Mouse (Mus musculus): ENCODE data around the gene Cdk14. TPM values are rescaled to one million over a fixed set of nuclear protein-coding genes. Genes with fewer than 3 reads are reported as not detected.

Cdk14 gene
- polyA plus RNA-seq, 1 experiment = 11.2 TPM

DNA sequence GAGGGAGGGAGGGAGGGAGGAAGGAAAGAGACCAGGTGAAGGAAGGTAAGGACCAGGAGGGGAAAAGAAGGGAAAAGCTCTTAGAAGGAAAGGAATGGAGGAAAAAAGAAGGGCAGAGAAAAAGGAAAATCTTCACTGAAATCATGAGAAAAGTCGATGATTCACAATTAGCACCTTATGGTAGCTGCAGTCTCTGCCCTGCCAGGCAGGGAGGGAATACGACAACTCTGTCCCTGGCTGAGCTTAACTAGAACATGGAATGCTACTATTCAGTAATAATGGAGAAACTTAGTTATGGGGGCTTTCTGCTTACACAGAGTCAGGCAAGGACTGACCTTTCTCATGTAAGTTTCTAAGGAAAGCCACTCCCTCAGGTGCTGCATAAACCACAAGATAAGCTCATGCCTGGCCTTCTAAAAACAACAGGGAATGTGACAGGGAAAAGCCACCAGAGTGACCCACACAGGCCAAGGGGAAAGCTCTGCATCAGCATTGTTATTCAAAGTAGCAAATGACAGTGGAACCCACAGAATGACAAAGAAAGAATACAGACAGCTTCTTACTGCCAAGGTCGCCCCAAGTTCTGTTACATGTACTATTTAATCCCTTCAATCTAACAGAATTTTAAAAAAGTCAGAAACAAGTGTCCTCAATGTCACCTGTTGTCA is 323.7 kb downstream of the Cdk14 start:
- Histone ChIP-seq H3K4me3 (no peak overlapping the region), H3K27me3 (ENCODE audit: control insufficient read depth, insufficient read depth, insufficient read length) (no peaks in the 10 kb centered on the region), H3ac (ENCODE audit: control insufficient read depth, insufficient read length) (no peak overlapping the region), H3K36me3 (ENCODE audit: control insufficient read depth, insufficient read depth) (no peaks in the 10 kb centered on the region), H3K4me2 (ENCODE audit: low read depth) (no peak overlapping the region), H3K79me2 (ENCODE audit: control insufficient read depth, insufficient read depth) (no peaks in the 10 kb centered on the region)
- TF ChIP-seq TCF3 (IDR thresholded peaks at IDR 0.05; ENCODE audit: insufficient read length, low read depth) = no peak
- no peak for TF ChIP-seq E2F4 (IDR thresholded peaks at IDR 0.05; ENCODE audit: insufficient read depth)
- no peak for TF ChIP-seq TCF12 (IDR thresholded peaks at IDR 0.05; ENCODE audit: insufficient read depth, poor library complexity, severe bottlenecking)
- no peak for TF ChIP-seq MYOD1 (IDR thresholded peaks at IDR 0.05; ENCODE audit: control insufficient read depth in 1 of 3, insufficient read length in 2 of 3, low read depth in 2 of 3)
- TF ChIP-seq REST (IDR thresholded peaks at IDR 0.05; ENCODE audit: insufficient read depth, insufficient read length) = no peak
- TF ChIP-seq CEBPB (IDR thresholded peaks at IDR 0.05; ENCODE audit: insufficient read depth, poor library complexity, severe bottlenecking) = no peak
- no peak for TF ChIP-seq POLR2A (IDR thresholded peaks at IDR 0.05; ENCODE audit: insufficient read length, low read depth)
- no peak for TF ChIP-seq USF1 (IDR thresholded peaks at IDR 0.05; ENCODE audit: low read depth)
- no peak for TF ChIP-seq SRF (IDR thresholded peaks at IDR 0.05; ENCODE audit: control insufficient read depth, insufficient read length, low read depth)
- no peak for TF ChIP-seq MAX (IDR thresholded peaks at IDR 0.05; ENCODE audit: low read depth)
- TF ChIP-seq MYOG (IDR thresholded peaks at IDR 0.05; ENCODE audit: control insufficient read depth in 1 of 3, insufficient read depth in 1 of 3, insufficient read length in 2 of 3, low read depth in 2 of 3) = no peak
- TF ChIP-seq POLR2AphosphoS2 (IDR thresholded peaks at IDR 0.05; ENCODE audit: insufficient read length, low read depth) = no peak

DNA sequence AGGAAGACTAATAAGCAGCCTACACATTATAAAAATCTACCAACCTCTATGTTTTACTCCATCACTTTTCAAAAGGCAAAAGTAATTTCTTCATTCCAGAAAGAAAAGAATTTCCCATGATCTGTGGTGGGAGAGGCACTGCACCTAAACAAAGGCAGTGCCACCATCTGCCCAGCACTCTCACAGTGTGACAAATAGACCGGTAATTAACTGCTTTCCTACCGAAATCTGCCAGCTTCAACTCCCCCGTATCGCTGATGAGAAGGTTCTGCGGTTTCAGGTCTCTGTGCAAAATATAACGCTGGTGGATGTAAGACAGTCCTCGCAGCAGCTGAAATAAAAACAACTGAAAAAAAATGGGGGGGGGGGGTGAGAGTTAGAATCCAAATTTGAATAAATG is 327.4 kb downstream of the Cdk14 start:
- H3K4me2 ChIP-seq (ENCODE audit: low read depth) = no peak overlapping the region
- H3K4me3 ChIP-seq = no peak overlapping the region
- TF ChIP-seq MAX (IDR thresholded peaks at IDR 0.05; ENCODE audit: low read depth) (no peak), POLR2AphosphoS2 (IDR thresholded peaks at IDR 0.05; ENCODE audit: insufficient read length, low read depth) (no peak), SRF (IDR thresholded peaks at IDR 0.05; ENCODE audit: control insufficient read depth, insufficient read length, low read depth) (no peak), TCF12 (IDR thresholded peaks at IDR 0.05; ENCODE audit: insufficient read depth, poor library complexity, severe bottlenecking) (no peak), POLR2A (IDR thresholded peaks at IDR 0.05; ENCODE audit: insufficient read length, low read depth) (no peak), MYOG (IDR thresholded peaks at IDR 0.05; ENCODE audit: control insufficient read depth in 1 of 3, insufficient read depth in 1 of 3, insufficient read length in 2 of 3, low read depth in 2 of 3) (no peak), MYOD1 (IDR thresholded peaks at IDR 0.05; ENCODE audit: control insufficient read depth in 1 of 3, insufficient read length in 2 of 3, low read depth in 2 of 3) (no peak), REST (IDR thresholded peaks at IDR 0.05; ENCODE audit: insufficient read depth, insufficient read length) (no peak), CEBPB (IDR thresholded peaks at IDR 0.05; ENCODE audit: insufficient read depth, poor library complexity, severe bottlenecking) (no peak), TCF3 (IDR thresholded peaks at IDR 0.05; ENCODE audit: insufficient read length, low read depth) (no peak), E2F4 (IDR thresholded peaks at IDR 0.05; ENCODE audit: insufficient read depth) (no peak), USF1 (IDR thresholded peaks at IDR 0.05; ENCODE audit: low read depth) (no peak)
- no peak overlapping the region for H3ac ChIP-seq (ENCODE audit: control insufficient read depth, insufficient read length)
- no peaks in the 10 kb centered on the region for H3K36me3 ChIP-seq (ENCODE audit: control insufficient read depth, insufficient read depth)
- H3K27me3 ChIP-seq (ENCODE audit: control insufficient read depth, insufficient read depth, insufficient read length) = no peaks in the 10 kb centered on the region
- H3K79me2 ChIP-seq (ENCODE audit: control insufficient read depth, insufficient read depth) = no peaks in the 10 kb centered on the region

DNA sequence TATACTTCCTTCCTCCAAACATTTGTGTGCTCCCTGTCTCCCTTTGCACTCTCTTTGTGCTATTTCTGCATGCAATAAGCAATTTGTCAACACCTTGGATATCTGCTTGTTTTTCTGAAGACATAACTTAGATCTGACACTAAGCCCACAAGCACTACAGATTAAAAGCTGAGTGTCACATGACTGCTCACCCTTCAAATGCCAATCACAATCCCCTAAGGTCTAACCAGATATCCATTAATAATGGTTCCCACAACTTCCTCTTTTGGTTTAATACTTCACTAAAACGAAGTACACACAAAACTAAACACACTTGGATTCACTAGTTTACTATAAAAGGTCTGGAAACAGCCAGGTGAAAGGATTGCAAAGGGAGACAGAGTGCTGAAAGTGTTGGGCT is 348.6 kb downstream of the Cdk14 start:
- Histone ChIP-seq H3K27me3 (ENCODE audit: control insufficient read depth, insufficient read depth, insufficient read length) (no peaks in the 10 kb centered on the region), H3ac (ENCODE audit: control insufficient read depth, insufficient read length) (no peak overlapping the region), H3K4me2 (ENCODE audit: low read depth) (no peak overlapping the region), H3K36me3 (ENCODE audit: control insufficient read depth, insufficient read depth) (no peaks in the 10 kb centered on the region), H3K4me3 (no peak overlapping the region), H3K79me2 (ENCODE audit: control insufficient read depth, insufficient read depth) (no peaks in the 10 kb centered on the region)
- no peak for TF ChIP-seq POLR2A (IDR thresholded peaks at IDR 0.05; ENCODE audit: insufficient read length, low read depth)
- TF ChIP-seq MYOG (IDR thresholded peaks at IDR 0.05; ENCODE audit: control insufficient read depth in 1 of 3, insufficient read depth in 1 of 3, insufficient read length in 2 of 3, low read depth in 2 of 3) = no peak
- TF ChIP-seq MYOD1 (IDR thresholded peaks at IDR 0.05; ENCODE audit: control insufficient read depth in 1 of 3, insufficient read length in 2 of 3, low read depth in 2 of 3) = no peak
- no peak for TF ChIP-seq REST (IDR thresholded peaks at IDR 0.05; ENCODE audit: insufficient read depth, insufficient read length)
- no peak for TF ChIP-seq MAX (IDR thresholded peaks at IDR 0.05; ENCODE audit: low read depth)
- TF ChIP-seq USF1 (IDR thresholded peaks at IDR 0.05; ENCODE audit: low read depth) = no peak
- TF ChIP-seq TCF3 (IDR thresholded peaks at IDR 0.05; ENCODE audit: insufficient read length, low read depth) = no peak
- no peak for TF ChIP-seq TCF12 (IDR thresholded peaks at IDR 0.05; ENCODE audit: insufficient read depth, poor library complexity, severe bottlenecking)
- TF ChIP-seq CEBPB (IDR thresholded peaks at IDR 0.05; ENCODE audit: insufficient read depth, poor library complexity, severe bottlenecking) = no peak
- TF ChIP-seq E2F4 (IDR thresholded peaks at IDR 0.05; ENCODE audit: insufficient read depth) = no peak
- no peak for TF ChIP-seq POLR2AphosphoS2 (IDR thresholded peaks at IDR 0.05; ENCODE audit: insufficient read length, low read depth)
- no peak for TF ChIP-seq SRF (IDR thresholded peaks at IDR 0.05; ENCODE audit: control insufficient read depth, insufficient read length, low read depth)

DNA sequence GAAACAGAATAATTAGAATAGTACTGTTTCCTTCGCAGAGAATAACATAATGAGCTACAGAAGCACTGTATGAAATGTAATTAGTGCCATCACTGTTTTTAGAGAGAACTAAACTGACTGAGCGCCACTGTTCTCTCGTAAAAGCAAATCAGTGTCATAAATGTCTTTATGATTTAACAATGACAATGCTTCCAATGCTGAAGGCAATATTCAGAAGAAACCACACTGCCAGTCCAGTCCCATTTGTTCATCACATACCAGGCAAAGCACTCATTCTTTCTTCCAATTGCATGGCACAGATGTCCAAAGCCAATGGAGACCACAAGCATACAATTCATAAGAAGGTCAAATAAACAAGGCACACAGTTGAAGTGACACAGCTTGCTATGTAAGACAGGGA is 355.4 kb downstream of the Cdk14 start:
- Histone ChIP-seq H3ac (ENCODE audit: control insufficient read depth, insufficient read length) (no peak overlapping the region), H3K27me3 (ENCODE audit: control insufficient read depth, insufficient read depth, insufficient read length) (no peaks in the 10 kb centered on the region), H3K4me3 (no peak overlapping the region), H3K36me3 (ENCODE audit: control insufficient read depth, insufficient read depth) (no peaks in the 10 kb centered on the region), H3K4me2 (ENCODE audit: low read depth) (no peak overlapping the region), H3K79me2 (ENCODE audit: control insufficient read depth, insufficient read depth) (no peaks in the 10 kb centered on the region)
- TF ChIP-seq TCF3 (IDR thresholded peaks at IDR 0.05; ENCODE audit: insufficient read length, low read depth) (no peak), MYOD1 (IDR thresholded peaks at IDR 0.05; ENCODE audit: control insufficient read depth in 1 of 3, insufficient read length in 2 of 3, low read depth in 2 of 3) (no peak), USF1 (IDR thresholded peaks at IDR 0.05; ENCODE audit: low read depth) (no peak), SRF (IDR thresholded peaks at IDR 0.05; ENCODE audit: control insufficient read depth, insufficient read length, low read depth) (no peak), MYOG (IDR thresholded peaks at IDR 0.05; ENCODE audit: control insufficient read depth in 1 of 3, insufficient read depth in 1 of 3, insufficient read length in 2 of 3, low read depth in 2 of 3) (no peak), POLR2AphosphoS2 (IDR thresholded peaks at IDR 0.05; ENCODE audit: insufficient read length, low read depth) (no peak), TCF12 (IDR thresholded peaks at IDR 0.05; ENCODE audit: insufficient read depth, poor library complexity, severe bottlenecking) (no peak)
